Comparison of ENCODE assay signal across 9 mouse cellular contexts in genomic region chr4:153943243-153943642, GRCm38 (mm10). TPM values are rescaled to one million over a fixed set of nuclear protein-coding genes. Genes with fewer than 3 reads are reported as not detected.
DNase-seq lines count a peak whose midpoint lies in the region; TF ChIP-seq lines count a peak whose summit lies in the region.
"Had no signal": no experiment of that assay in that cellular context is flagged by ENCODE, and none has a peak within 500 bp of the region (broad histone marks: within the 10 kb centered on the region; RNA-seq: fewer than 3 reads in every experiment).

No protein-coding gene starts in this region.

- no peak overlapping the region for H3K27ac ChIP-seq in gastrocnemius, adult 2 months
- H3K27ac ChIP-seq: heart, embryonic 15.5 days had no signal

- no peak for DNase-seq in gastrocnemius, adult 2 months
- DNase-seq in gastrocnemius, postnatal 4 days (ENCODE audit: low spot score in 2 of 2) = no peak
- DNase-seq in thymus, postnatal 14 days = peak; percentile 22
- no peak for DNase-seq in thymus, postnatal 0 days (ENCODE audit: low spot score)
- peak; percentile 53 for DNase-seq in embryo, embryonic 11 days
- DNase-seq in layer of hippocampus, postnatal 25 days (ENCODE audit: extremely low spot score in 1 of 2, low spot score in 1 of 2) = peak; percentile 43 to 66
- peak; percentile 70 for DNase-seq in retina, postnatal 1 day
- no peak for DNase-seq in T-cell, adult 2 months (ENCODE audit: low spot score)

- intact Hi-C loops in gastrocnemius, adult 2 months (cut with DNase I) = no loop called here

- TF ChIP-seq CTCF in gastrocnemius, adult 2 months (IDR thresholded peaks at IDR 0.05) = peak; percentile 52

- H3K4me3 ChIP-seq in gastrocnemius, adult 2 months = no peak overlapping the region
- H3K4me3 ChIP-seq: heart, embryonic 15.5 days had no signal

RNA-seq across cellular contexts. Expression of gene A430005L14Rik, which starts 13.8 kb away (rescaled TPM):
- total RNA-seq in gastrocnemius, adult 2 months (2021) = 10 to 100 TPM; 16.6 to 17.9 TPM
- 10 to 100 TPM; 14.3 to 16.7 TPM for total RNA-seq in gastrocnemius, postnatal 4 days (2021)
- 56.2 and 58.1 TPM in 2 replicates for polyA plus RNA-seq in thymus, postnatal 0 days (2015; fragmentation: Nextera tagmentation; extraction: Ambion mirVana)
- total RNA-seq in layer of hippocampus, postnatal 25 days (2021) = 10 to 100 TPM; 21.5 to 26.4 TPM

RNA-seq across cellular contexts. Expression of gene Dffb, which starts 31.7 kb away (rescaled TPM):
- total RNA-seq in gastrocnemius, adult 2 months (2021) = 1 to 10 TPM; 1.0 to 2.6 TPM
- 1 to 10 TPM; 5.8 to 7.9 TPM for total RNA-seq in gastrocnemius, postnatal 4 days (2021)
- polyA plus RNA-seq in thymus, postnatal 0 days (2015; fragmentation: Nextera tagmentation; extraction: Ambion mirVana) = 23.3 and 25.5 TPM in 2 replicates
- total RNA-seq in layer of hippocampus, postnatal 25 days (2021) = 10 to 100 TPM in 1 of 2 experiments, 1 to 10 TPM in 1; 8.3 to 11.9 TPM

RNA-seq across cellular contexts. Expression of gene Cep104, which starts 31.8 kb away (rescaled TPM):
- 10 to 100 TPM; 28.3 to 30.0 TPM for total RNA-seq in gastrocnemius, adult 2 months (2021)
- 10 to 100 TPM; 15.7 to 15.9 TPM for total RNA-seq in gastrocnemius, postnatal 4 days (2021)
- polyA plus RNA-seq in thymus, postnatal 0 days (2015; fragmentation: Nextera tagmentation; extraction: Ambion mirVana) = 11.5 and 11.7 TPM in 2 replicates
- total RNA-seq in layer of hippocampus, postnatal 25 days (2021) = 10 to 100 TPM; 31.0 to 31.3 TPM

Comparison
In these comparisons a context has a peak if more than half of its experiments do, and no peak if none do; other contexts are left out.
1. DNase-seq: peak in thymus, postnatal 14 days (single experiment), embryo, embryonic 11 days (single experiment), layer of hippocampus, postnatal 25 days (2 of 2) and retina, postnatal 1 day (single experiment); none in gastrocnemius, adult 2 months (single experiment), gastrocnemius, postnatal 4 days (0 of 2), thymus, postnatal 0 days (single experiment) and T-cell, adult 2 months (single experiment).